Mouse (Mus musculus): ENCODE results near the gene Prmt7. TPM values are rescaled to one million over a fixed set of nuclear protein-coding genes. Genes with fewer than 3 reads are reported as not detected.
"Not testable (repeated sequence)": the region's sequence is repeated elsewhere in the genome, so short reads cannot be mapped to it uniquely, and the experiment has no call there.

Prmt7 gene
- polyA plus RNA-seq, 1 experiment from 2014 or later: 41.8 TPM

GRCm38 (mm10) chr8:106199596-106199995, 11.1 kb upstream of the Prmt7 start:
- H3K9me3 ChIP-seq (replicated peaks; ENCODE audit: control insufficient read depth, low read length); H3K9ac ChIP-seq (ENCODE audit: low read depth, low read length); H3K27me3 ChIP-seq (ENCODE audit: control insufficient read depth, insufficient read depth, low read length); H3K4me2 ChIP-seq; H3K4me1 ChIP-seq (ENCODE audit: control insufficient read depth, insufficient read depth, low read length); H3K27ac ChIP-seq (ENCODE audit: low read depth, low read length); H3K4me3 ChIP-seq (ENCODE audit: low read depth, low read length); ATAC-seq (replicated peaks; ENCODE audit: insufficient number of reproducible peaks, low FRiP score, low TSS enrichment): not testable (repeated sequence)
- WGBS (ENCODE audit: insufficient replicate concordance): 78% methylated on average over 3 of the region's 3 CpGs
- H3K36me3 ChIP-seq (ENCODE audit: control insufficient read depth, insufficient read depth, low read length): peaks cover 19% of the 10 kb centered on the region

- Histone ChIP-seq H3K36me3 (ENCODE audit: control insufficient read depth, insufficient read depth, low read length) (peaks cover 17% of the 10 kb centered on the region), H3K9me3 (replicated peaks; ENCODE audit: control insufficient read depth, low read length) (no peaks in the 10 kb centered on the region), H3K9ac (ENCODE audit: low read depth, low read length) (peak overlapping the region; percentile 96), H3K4me1 (ENCODE audit: control insufficient read depth, insufficient read depth, low read length) (peaks cover 6% of the 10 kb centered on the region), H3K27ac (ENCODE audit: low read depth, low read length) (peak overlapping the region; percentile 90), H3K27me3 (ENCODE audit: control insufficient read depth, insufficient read depth, low read length) (no peaks in the 10 kb centered on the region), H3K4me2 (peak overlapping the region; percentile 67), H3K4me3 (ENCODE audit: low read depth, low read length) (peak overlapping the region; percentile 89)
- peak; percentile 31 for ATAC-seq (replicated peaks; ENCODE audit: insufficient number of reproducible peaks, low FRiP score, low TSS enrichment)
- WGBS (ENCODE audit: insufficient replicate concordance): 1% methylated on average over 35 of the region's 35 CpGs
These were observed 553 bp upstream of the Prmt7 start for GRCm38 (mm10) chr8:106210035-106210731.

- no peak for ATAC-seq (replicated peaks; ENCODE audit: insufficient number of reproducible peaks, low FRiP score, low TSS enrichment)
- Histone ChIP-seq H3K4me1 (ENCODE audit: control insufficient read depth, insufficient read depth, low read length) (peaks cover 6% of the 10 kb centered on the region), H3K4me3 (ENCODE audit: low read depth, low read length) (peak overlapping the region; percentile 89), H3K4me2 (peak overlapping the region; percentile 67), H3K27me3 (ENCODE audit: control insufficient read depth, insufficient read depth, low read length) (no peaks in the 10 kb centered on the region), H3K9me3 (replicated peaks; ENCODE audit: control insufficient read depth, low read length) (no peaks in the 10 kb centered on the region), H3K27ac (ENCODE audit: low read depth, low read length) (peak overlapping the region; percentile 90), H3K36me3 (ENCODE audit: control insufficient read depth, insufficient read depth, low read length) (peaks cover 19% of the 10 kb centered on the region), H3K9ac (ENCODE audit: low read depth, low read length) (peak overlapping the region; percentile 96)
- 5% methylated on average over 13 of the region's 13 CpGs for WGBS (ENCODE audit: insufficient replicate concordance)
These were observed 685 bp downstream of the Prmt7 start for GRCm38 (mm10) chr8:106211421-106211820.

GRCm38 (mm10) chr8:106213959-106214358, 3.2 kb downstream of the Prmt7 start:
- H3K4me3 ChIP-seq (ENCODE audit: low read depth, low read length): no peak overlapping the region
- H3K4me1 ChIP-seq (ENCODE audit: control insufficient read depth, insufficient read depth, low read length): peaks cover 6% of the 10 kb centered on the region
- H3K9me3 ChIP-seq (replicated peaks; ENCODE audit: control insufficient read depth, low read length): no peaks in the 10 kb centered on the region
- H3K36me3 ChIP-seq (ENCODE audit: control insufficient read depth, insufficient read depth, low read length): peaks cover 21% of the 10 kb centered on the region
- no peaks in the 10 kb centered on the region for H3K27me3 ChIP-seq (ENCODE audit: control insufficient read depth, insufficient read depth, low read length)
- H3K27ac ChIP-seq (ENCODE audit: low read depth, low read length): no peak overlapping the region
- ATAC-seq (replicated peaks; ENCODE audit: insufficient number of reproducible peaks, low FRiP score, low TSS enrichment): no peak
- no peak overlapping the region for H3K4me2 ChIP-seq
- WGBS (ENCODE audit: insufficient replicate concordance): 88% methylated on average over 3 of the region's 3 CpGs
- H3K9ac ChIP-seq (ENCODE audit: low read depth, low read length): no peak overlapping the region

- ATAC-seq (replicated peaks; ENCODE audit: insufficient number of reproducible peaks, low FRiP score, low TSS enrichment): no peak
- H3K9me3 ChIP-seq (replicated peaks; ENCODE audit: control insufficient read depth, low read length): no peaks in the 10 kb centered on the region
- 75% methylated on average over 3 of the region's 3 CpGs for WGBS (ENCODE audit: insufficient replicate concordance)
- no peak overlapping the region for H3K4me3 ChIP-seq (ENCODE audit: low read depth, low read length)
- H3K27ac ChIP-seq (ENCODE audit: low read depth, low read length): no peak overlapping the region
- H3K4me1 ChIP-seq (ENCODE audit: control insufficient read depth, insufficient read depth, low read length): no peaks in the 10 kb centered on the region
- no peak overlapping the region for H3K4me2 ChIP-seq
- H3K36me3 ChIP-seq (ENCODE audit: control insufficient read depth, insufficient read depth, low read length): peaks cover 16% of the 10 kb centered on the region; the same call in 1 of the 2 replicates
- H3K9ac ChIP-seq (ENCODE audit: low read depth, low read length): no peak overlapping the region
- no peaks in the 10 kb centered on the region for H3K27me3 ChIP-seq (ENCODE audit: control insufficient read depth, insufficient read depth, low read length)
These were observed 8.9 kb downstream of the Prmt7 start for GRCm38 (mm10) chr8:106219620-106220019.

GRCm38 (mm10) chr8:106226589-106226988, 15.9 kb downstream of the Prmt7 start:
- Histone ChIP-seq H3K9me3 (replicated peaks; ENCODE audit: control insufficient read depth, low read length) (no peaks in the 10 kb centered on the region), H3K36me3 (ENCODE audit: control insufficient read depth, insufficient read depth, low read length) (peaks cover 20% of the 10 kb centered on the region), H3K4me1 (ENCODE audit: control insufficient read depth, insufficient read depth, low read length) (no peaks in the 10 kb centered on the region), H3K27me3 (ENCODE audit: control insufficient read depth, insufficient read depth, low read length) (no peaks in the 10 kb centered on the region), H3K9ac (ENCODE audit: low read depth, low read length) (no peak overlapping the region), H3K27ac (ENCODE audit: low read depth, low read length) (no peak overlapping the region), H3K4me3 (ENCODE audit: low read depth, low read length) (no peak overlapping the region), H3K4me2 (no peak overlapping the region)
- 46% methylated on average over 9 of the region's 9 CpGs for WGBS (ENCODE audit: insufficient replicate concordance)
- ATAC-seq (replicated peaks; ENCODE audit: insufficient number of reproducible peaks, low FRiP score, low TSS enrichment): no peak

GRCm38 (mm10) chr8:106231536-106231935, 20.8 kb downstream of the Prmt7 start:
- no peak overlapping the region for H3K4me2 ChIP-seq
- WGBS (ENCODE audit: insufficient replicate concordance): 90% methylated on average over 7 of the region's 7 CpGs
- no peaks in the 10 kb centered on the region for H3K27me3 ChIP-seq (ENCODE audit: control insufficient read depth, insufficient read depth, low read length)
- no peak overlapping the region for H3K27ac ChIP-seq (ENCODE audit: low read depth, low read length)
- no peaks in the 10 kb centered on the region for H3K9me3 ChIP-seq (replicated peaks; ENCODE audit: control insufficient read depth, low read length)
- no peaks in the 10 kb centered on the region for H3K4me1 ChIP-seq (ENCODE audit: control insufficient read depth, insufficient read depth, low read length)
- no peak for ATAC-seq (replicated peaks; ENCODE audit: insufficient number of reproducible peaks, low FRiP score, low TSS enrichment)
- H3K9ac ChIP-seq (ENCODE audit: low read depth, low read length): no peak overlapping the region
- H3K4me3 ChIP-seq (ENCODE audit: low read depth, low read length): no peak overlapping the region
- peaks cover 28% of the 10 kb centered on the region for H3K36me3 ChIP-seq (ENCODE audit: control insufficient read depth, insufficient read depth, low read length)

GRCm38 (mm10) chr8:106232751-106233150, 22.0 kb downstream of the Prmt7 start:
- no peak overlapping the region for H3K9ac ChIP-seq (ENCODE audit: low read depth, low read length)
- no peak overlapping the region for H3K27ac ChIP-seq (ENCODE audit: low read depth, low read length)
- no peaks in the 10 kb centered on the region for H3K9me3 ChIP-seq (replicated peaks; ENCODE audit: control insufficient read depth, low read length)
- WGBS (ENCODE audit: insufficient replicate concordance): 77% methylated on average over 3 of the region's 3 CpGs
- no peak overlapping the region for H3K4me3 ChIP-seq (ENCODE audit: low read depth, low read length)
- peaks cover 30% of the 10 kb centered on the region for H3K36me3 ChIP-seq (ENCODE audit: control insufficient read depth, insufficient read depth, low read length)
- no peaks in the 10 kb centered on the region for H3K27me3 ChIP-seq (ENCODE audit: control insufficient read depth, insufficient read depth, low read length)
- ATAC-seq (replicated peaks; ENCODE audit: insufficient number of reproducible peaks, low FRiP score, low TSS enrichment): no peak
- H3K4me2 ChIP-seq: no peak overlapping the region
- no peaks in the 10 kb centered on the region for H3K4me1 ChIP-seq (ENCODE audit: control insufficient read depth, insufficient read depth, low read length)
